Mouse (Mus musculus) neural tube, embryonic 13.5 days (tissue): ENCODE measurements at regions not wholly inside any gene's neighbourhood (a gene's known extent, or its start where the extent isn't known, plus 50 kb on each side); places are given as distances from the start of the nearest gene placed in this dataset.
A peak's percentile ranks its signal among the peaks of the same experiment; 100 is the strongest.

Experiments used
- ATAC-seq: fragments of 200-750 bp; cut with Nextera tagmentation; 2 replicates; pipeline ENCODE4 v1.8.0; 2017; ENCODE audit warnings: low read depth, mild to moderate bottlenecking, moderate TSS enrichment, moderate library complexity
- H3K27ac ChIP-seq: fragments of 300-500 bp; sonication (generic); replicated peaks from 2 replicates; pipeline ENCODE4 v1.5.1; 2015; ENCODE audit warnings: moderate library complexity, mild to moderate bottlenecking, inconsistent platforms
- H3K27me3 ChIP-seq: fragments of 300-500 bp; sonication (generic); 2 replicates; pipeline ENCODE4 v1.6.1; 2015; ENCODE audit warnings: mild to moderate bottlenecking, inconsistent platforms
- H3K36me3 ChIP-seq: fragments of 300-500 bp; sonication (generic); 2 replicates; pipeline ENCODE4 v1.6.1; 2015; ENCODE audit warnings: mild to moderate bottlenecking, inconsistent platforms
- H3K4me1 ChIP-seq: fragments of 300-500 bp; sonication (generic); replicated peaks from 2 replicates; pipeline ENCODE4 v1.6.1; 2015; ENCODE audit warnings: inconsistent platforms
- H3K4me2 ChIP-seq: fragments of 300-500 bp; sonication (generic); 2 replicates; pipeline ENCODE4 v1.6.1; 2015; ENCODE audit warnings: inconsistent platforms, mild to moderate bottlenecking, moderate library complexity
- H3K4me3 ChIP-seq: fragments of 300-500 bp; sonication (generic); 2 replicates; pipeline ENCODE4 v1.5.1; 2015; ENCODE audit warnings: mild to moderate bottlenecking, inconsistent platforms
- H3K9ac ChIP-seq: fragments of 300-500 bp; sonication (generic); 2 replicates; pipeline ENCODE4 v1.6.1; 2015; ENCODE audit warnings: moderate library complexity, mild to moderate bottlenecking, inconsistent platforms
- H3K9me3 ChIP-seq: fragments of 300-500 bp; sonication (generic); 2 replicates; pipeline ENCODE4 v1.6.1; 2016; ENCODE audit warnings: inconsistent platforms
- WGBS: fragments of 180-500 bp; shearing (Covaris S2); methylation state at CpG from one replicate; pipeline ENCODE4 v1.1.7; 2015; 5-methylcytosine and 5-hydroxymethylcytosine counted together

DNA sequence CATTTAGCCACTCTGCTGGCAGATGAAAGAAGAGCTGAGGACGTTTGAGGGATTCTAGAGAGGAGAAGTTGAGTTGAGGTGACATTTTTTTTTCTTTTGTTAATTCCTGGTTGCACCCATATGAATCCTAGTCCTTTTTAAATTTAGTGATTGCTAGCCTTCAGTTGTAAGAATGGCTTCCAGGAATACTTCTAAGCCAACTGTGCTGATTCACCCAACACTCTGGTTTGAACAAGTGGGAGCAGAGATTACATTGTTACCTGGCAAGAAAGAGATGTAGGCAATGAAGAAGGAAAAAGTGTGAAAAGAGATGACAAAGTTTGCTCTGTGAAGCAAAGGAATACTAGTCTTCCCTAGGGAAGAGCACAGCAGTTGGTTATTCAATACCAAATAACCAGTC lies 261.1 kb upstream of the Kcnq5 start:
- H3K4me3 ChIP-seq: no peak overlapping the region
- H3K27me3 ChIP-seq: no peaks in the 10 kb centered on the region
- H3K4me2 ChIP-seq: no peak overlapping the region
- H3K27ac ChIP-seq: no peak overlapping the region
- no peak for ATAC-seq
- H3K4me1 ChIP-seq: no peaks in the 10 kb centered on the region
- H3K9me3 ChIP-seq: no peaks in the 10 kb centered on the region
- 55% methylated on average over 1 of the region's 1 CpGs for WGBS
- no peaks in the 10 kb centered on the region for H3K36me3 ChIP-seq
- H3K9ac ChIP-seq: no peak overlapping the region

DNA sequence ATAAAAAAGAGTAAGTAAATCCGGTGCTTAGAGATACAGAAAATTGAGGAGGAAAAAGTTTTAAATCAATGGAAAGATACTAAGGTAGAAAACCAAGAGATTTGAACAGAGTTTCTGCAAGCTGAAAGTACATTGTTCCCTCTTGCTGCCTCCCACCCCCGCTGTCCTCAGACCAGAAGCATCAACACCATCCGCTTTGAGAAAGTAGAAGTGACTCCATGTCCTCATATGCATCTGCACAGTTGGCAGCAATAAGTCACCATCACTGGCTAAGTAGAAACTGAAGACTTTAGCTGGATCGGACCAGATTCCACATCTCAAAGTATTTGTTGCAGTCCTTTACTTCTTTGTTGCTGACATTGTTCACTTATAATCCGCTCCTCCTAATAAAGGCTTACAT lies 250.1 kb upstream of the Kcnq5 start:
- WGBS: 93% methylated on average over 5 of the region's 5 CpGs
- no peak for ATAC-seq
- Histone ChIP-seq H3K27me3 (no peaks in the 10 kb centered on the region), H3K4me3 (no peak overlapping the region), H3K9ac (no peak overlapping the region), H3K4me1 (no peaks in the 10 kb centered on the region), H3K27ac (no peak overlapping the region), H3K4me2 (no peak overlapping the region), H3K36me3 (no peaks in the 10 kb centered on the region), H3K9me3 (no peaks in the 10 kb centered on the region)

DNA sequence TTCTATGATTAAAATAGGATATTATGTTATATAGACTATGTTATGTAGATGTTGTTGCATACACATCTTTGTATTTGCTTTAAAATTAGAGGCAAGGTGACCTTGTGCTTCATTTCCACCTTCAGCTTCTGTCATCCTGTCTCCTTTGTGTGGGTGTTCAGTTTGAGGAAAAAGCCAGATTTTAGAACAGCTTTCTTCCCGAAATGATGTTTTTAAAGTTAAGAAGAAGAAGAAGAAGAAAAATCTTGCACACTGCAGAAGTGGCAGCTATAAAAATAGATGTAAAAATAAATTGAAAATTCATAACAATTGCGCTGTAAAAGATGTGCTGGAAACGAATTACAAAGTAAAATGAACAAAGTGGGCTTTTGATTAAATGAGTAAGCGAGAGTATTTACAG lies 249.5 kb upstream of the Kcnq5 start:
- 90% methylated on average over 4 of the region's 4 CpGs for WGBS
- H3K27me3 ChIP-seq: no peaks in the 10 kb centered on the region
- no peaks in the 10 kb centered on the region for H3K4me1 ChIP-seq
- no peaks in the 10 kb centered on the region for H3K9me3 ChIP-seq
- H3K36me3 ChIP-seq: no peaks in the 10 kb centered on the region
- H3K27ac ChIP-seq: no peak overlapping the region
- no peak overlapping the region for H3K4me2 ChIP-seq
- H3K4me3 ChIP-seq: no peak overlapping the region
- ATAC-seq: no peak
- no peak overlapping the region for H3K9ac ChIP-seq

DNA sequence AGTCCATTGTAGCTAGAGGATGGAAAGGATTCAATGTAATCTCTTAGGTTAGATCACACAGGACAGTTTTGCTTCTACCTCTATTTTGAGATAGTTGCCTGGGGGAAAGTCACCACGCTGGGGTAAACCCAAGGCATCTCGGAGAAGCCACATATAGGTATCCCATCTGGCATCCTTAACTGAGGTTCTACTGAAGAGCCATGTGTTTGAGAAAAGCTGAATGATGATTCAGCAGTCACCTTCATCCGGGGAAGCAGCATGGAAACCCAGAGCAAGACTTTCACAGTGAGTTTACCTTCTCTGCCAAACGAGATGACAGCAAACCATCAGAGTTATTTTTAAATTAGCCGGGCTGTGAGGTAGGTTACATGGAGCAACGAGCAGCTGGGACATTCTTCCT lies 248.9 kb upstream of the Kcnq5 start:
- H3K4me2 ChIP-seq: no peak overlapping the region
- H3K9ac ChIP-seq: no peak overlapping the region
- ATAC-seq: no peak
- no peak overlapping the region for H3K4me3 ChIP-seq
- H3K27ac ChIP-seq: no peak overlapping the region
- H3K4me1 ChIP-seq: no peaks in the 10 kb centered on the region
- no peaks in the 10 kb centered on the region for H3K27me3 ChIP-seq
- H3K36me3 ChIP-seq: no peaks in the 10 kb centered on the region
- no peaks in the 10 kb centered on the region for H3K9me3 ChIP-seq
- WGBS: 90% methylated on average over 6 of the region's 6 CpGs

DNA sequence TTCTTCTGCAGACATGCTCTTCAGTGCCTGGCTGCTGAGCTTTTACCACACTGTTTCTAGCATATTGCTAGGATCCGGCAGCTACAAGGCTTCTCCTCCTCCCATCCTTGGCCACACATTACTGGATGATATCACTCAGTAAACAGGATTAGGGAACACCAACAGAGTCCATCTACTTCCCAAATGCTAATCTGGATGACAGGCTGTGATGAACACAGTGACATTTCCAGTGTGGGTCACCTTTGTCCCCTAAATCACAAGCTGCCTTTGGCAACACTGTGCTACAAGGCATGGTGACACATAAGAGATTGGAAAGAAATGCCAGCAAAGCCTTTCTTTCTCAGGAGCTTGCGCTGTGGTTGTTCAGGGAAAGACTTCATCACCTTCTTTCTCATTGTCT lies 246.5 kb upstream of the Kcnq5 start:
- Histone ChIP-seq H3K4me3 (no peak overlapping the region), H3K4me2 (no peak overlapping the region), H3K36me3 (no peaks in the 10 kb centered on the region), H3K27me3 (no peaks in the 10 kb centered on the region), H3K27ac (no peak overlapping the region), H3K4me1 (no peaks in the 10 kb centered on the region), H3K9me3 (no peaks in the 10 kb centered on the region), H3K9ac (no peak overlapping the region)
- ATAC-seq: no peak
- WGBS: 81% methylated on average over 2 of the region's 2 CpGs

DNA sequence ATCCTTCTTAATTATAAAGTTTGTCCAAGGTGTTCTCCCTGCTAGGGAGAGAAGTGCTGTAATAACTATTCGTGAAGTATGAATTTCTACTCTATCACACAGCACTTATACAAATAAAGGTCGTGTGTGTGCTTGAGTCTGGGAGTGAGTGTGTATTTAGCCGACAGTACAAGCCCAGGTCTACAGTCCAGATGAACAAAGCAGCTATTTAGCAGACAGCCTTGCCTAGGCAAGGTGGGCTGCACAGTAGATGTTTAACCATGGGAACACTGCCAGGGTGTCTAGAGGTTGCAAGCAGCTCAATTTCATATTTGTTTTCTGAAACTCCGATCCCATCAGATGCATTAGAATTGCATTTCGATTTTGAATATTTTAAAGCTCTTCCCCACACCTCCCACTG lies 245.2 kb upstream of the Kcnq5 start:
- no peak overlapping the region for H3K4me2 ChIP-seq
- no peak overlapping the region for H3K27ac ChIP-seq
- H3K9ac ChIP-seq: no peak overlapping the region
- no peaks in the 10 kb centered on the region for H3K36me3 ChIP-seq
- WGBS: 79% methylated on average over 5 of the region's 5 CpGs
- H3K4me3 ChIP-seq: no peak overlapping the region
- no peaks in the 10 kb centered on the region for H3K27me3 ChIP-seq
- H3K4me1 ChIP-seq: no peaks in the 10 kb centered on the region
- no peaks in the 10 kb centered on the region for H3K9me3 ChIP-seq
- no peak for ATAC-seq

DNA sequence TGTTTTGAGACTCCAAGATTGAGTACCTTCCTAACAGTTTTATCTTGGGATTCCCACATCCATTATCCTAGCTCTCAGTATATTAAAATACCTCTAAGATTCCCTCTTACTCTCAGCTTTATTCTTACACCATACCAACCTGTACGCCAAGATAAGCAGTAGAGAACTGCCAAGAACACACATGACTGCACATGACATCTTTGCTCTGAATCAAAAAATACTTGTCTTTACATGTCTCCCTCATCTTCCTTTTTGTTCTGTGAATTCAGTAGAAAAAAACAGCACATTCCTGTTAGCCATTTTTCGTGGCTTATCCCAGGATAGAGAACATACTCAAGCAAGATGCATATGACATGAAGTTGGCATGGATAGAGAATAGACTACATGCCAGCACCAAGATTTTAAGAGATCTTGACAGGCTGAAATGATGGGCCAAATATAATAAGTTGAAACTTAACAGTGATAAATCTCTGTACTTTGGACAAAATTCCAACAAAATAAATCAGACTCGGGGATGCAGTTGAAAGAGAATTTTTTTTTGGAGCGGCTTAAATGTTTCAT lies 206.0 kb upstream of the Kcnq5 start:
- Histone ChIP-seq H3K27ac (no peak overlapping the region), H3K4me1 (no peaks in the 10 kb centered on the region), H3K9ac (no peak overlapping the region), H3K4me3 (no peak overlapping the region), H3K4me2 (no peak overlapping the region), H3K36me3 (no peaks in the 10 kb centered on the region), H3K27me3 (no peaks in the 10 kb centered on the region), H3K9me3 (no peaks in the 10 kb centered on the region)
- no peak for ATAC-seq
- WGBS: 85% methylated on average over 4 of the region's 4 CpGs

DNA sequence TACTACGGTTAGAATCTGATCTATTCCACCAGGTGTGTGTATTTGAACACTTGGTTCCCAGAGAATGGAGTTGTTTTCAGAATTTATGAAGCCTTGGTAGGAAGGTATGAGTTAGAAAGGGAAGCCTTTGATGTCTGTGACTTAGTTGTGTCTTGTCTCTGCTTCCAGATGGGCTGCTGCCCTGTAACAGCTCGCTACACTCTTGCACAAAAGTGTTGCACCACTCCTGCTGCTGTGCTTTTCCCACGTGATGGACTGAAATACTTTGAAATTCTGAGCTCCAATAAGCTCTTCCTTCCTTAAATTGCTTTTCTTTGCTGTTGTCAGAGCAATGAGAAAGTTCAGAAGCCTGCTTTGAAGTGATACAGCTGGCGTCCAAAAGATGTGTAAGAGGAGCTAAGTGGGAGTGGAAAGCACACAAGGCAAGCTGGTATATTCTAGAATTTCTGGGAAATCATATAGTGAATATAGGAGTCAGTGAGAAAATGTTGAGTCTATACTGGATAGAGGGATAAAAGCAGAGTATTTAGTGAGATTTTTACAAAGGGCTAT lies 174.9 kb upstream of the Kcnq5 start:
- Histone ChIP-seq H3K9ac (no peak overlapping the region), H3K4me3 (no peak overlapping the region), H3K27me3 (no peaks in the 10 kb centered on the region), H3K4me1 (no peaks in the 10 kb centered on the region), H3K27ac (no peak overlapping the region), H3K4me2 (no peak overlapping the region), H3K9me3 (no peaks in the 10 kb centered on the region), H3K36me3 (no peaks in the 10 kb centered on the region)
- 73% methylated on average over 4 of the region's 4 CpGs for WGBS
- ATAC-seq: no peak

DNA sequence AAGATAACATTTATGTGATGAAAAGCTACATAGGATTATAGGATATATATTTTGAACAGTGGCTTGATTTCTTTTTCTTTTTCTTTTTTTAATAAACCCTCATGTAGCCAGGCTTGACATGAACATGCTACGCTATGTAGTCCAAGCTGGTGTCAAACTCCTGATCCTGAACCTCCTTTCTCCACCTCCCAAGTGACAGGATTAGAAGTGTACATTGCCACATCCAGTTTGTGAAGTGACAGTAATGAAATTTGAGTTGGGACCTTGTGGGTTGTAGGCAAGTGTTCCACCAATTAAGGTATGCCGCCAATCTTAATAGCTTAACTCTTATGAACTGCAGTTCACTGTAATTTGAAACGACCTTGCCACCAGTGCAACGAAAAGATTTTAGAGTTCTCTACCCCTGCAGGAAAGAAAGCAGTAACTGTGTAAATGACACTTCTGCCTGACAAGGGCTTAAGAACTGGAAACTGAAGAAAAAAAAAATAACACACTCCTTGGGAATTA lies 156.6 kb upstream of the Kcnq5 start:
- Histone ChIP-seq H3K36me3 (no peaks in the 10 kb centered on the region), H3K4me1 (no peaks in the 10 kb centered on the region), H3K27ac (no peak overlapping the region), H3K27me3 (no peaks in the 10 kb centered on the region), H3K9me3 (no peaks in the 10 kb centered on the region), H3K9ac (no peak overlapping the region), H3K4me3 (no peak overlapping the region), H3K4me2 (no peak overlapping the region)
- 76% methylated on average over 4 of the region's 4 CpGs for WGBS
- ATAC-seq: no peak

DNA sequence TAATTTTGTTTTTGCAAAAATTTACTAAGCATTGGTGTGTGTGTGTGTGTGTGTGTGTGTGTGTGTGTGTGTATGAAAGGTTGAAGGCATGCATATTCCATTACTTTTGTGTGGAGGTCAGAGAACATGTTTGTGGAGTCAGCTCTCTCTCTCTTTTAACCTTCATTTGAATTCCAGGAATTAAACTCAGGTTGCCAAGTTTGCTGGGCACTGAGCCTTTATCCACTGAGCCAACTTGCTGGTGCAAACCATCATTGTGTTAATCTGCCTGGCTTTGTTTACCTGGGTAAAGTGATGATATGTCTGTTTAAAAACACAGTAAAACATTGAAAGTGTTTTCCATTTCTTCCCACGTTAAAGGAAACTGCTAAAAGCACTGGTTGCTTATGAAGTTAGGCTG lies 154.7 kb upstream of the Kcnq5 start:
- H3K27ac ChIP-seq: no peak overlapping the region
- no peak for ATAC-seq
- no peaks in the 10 kb centered on the region for H3K9me3 ChIP-seq
- no peaks in the 10 kb centered on the region for H3K36me3 ChIP-seq
- no peaks in the 10 kb centered on the region for H3K4me1 ChIP-seq
- WGBS: 86% methylated on average over 1 of the region's 1 CpGs
- no peak overlapping the region for H3K9ac ChIP-seq
- H3K27me3 ChIP-seq: no peaks in the 10 kb centered on the region
- no peak overlapping the region for H3K4me3 ChIP-seq
- H3K4me2 ChIP-seq: no peak overlapping the region

DNA sequence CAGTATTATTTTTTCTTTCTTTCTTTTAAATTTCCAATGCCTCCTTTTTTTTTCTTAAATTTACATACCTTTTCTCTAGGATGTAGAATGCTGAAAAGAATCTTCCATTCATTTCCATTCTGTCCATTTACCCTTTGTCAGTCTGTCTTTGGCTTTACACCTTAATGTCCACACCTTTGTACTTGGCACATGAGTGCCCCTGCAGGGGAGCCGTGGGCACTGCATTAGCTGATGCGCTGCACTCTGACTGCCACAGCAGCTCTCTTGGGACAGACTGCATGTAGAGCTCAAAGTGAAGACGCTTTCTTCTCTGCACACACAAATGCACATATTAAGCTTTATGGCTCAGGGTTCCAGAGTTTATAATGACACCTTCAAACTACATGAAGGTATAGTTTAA lies 143.8 kb upstream of the Kcnq5 start:
- Histone ChIP-seq H3K4me1 (no peaks in the 10 kb centered on the region), H3K27ac (no peak overlapping the region), H3K36me3 (no peaks in the 10 kb centered on the region), H3K9me3 (no peaks in the 10 kb centered on the region), H3K27me3 (no peaks in the 10 kb centered on the region), H3K9ac (no peak overlapping the region), H3K4me3 (no peak overlapping the region), H3K4me2 (no peak overlapping the region)
- ATAC-seq: no peak
- 44% methylated on average over 3 of the region's 3 CpGs for WGBS

DNA sequence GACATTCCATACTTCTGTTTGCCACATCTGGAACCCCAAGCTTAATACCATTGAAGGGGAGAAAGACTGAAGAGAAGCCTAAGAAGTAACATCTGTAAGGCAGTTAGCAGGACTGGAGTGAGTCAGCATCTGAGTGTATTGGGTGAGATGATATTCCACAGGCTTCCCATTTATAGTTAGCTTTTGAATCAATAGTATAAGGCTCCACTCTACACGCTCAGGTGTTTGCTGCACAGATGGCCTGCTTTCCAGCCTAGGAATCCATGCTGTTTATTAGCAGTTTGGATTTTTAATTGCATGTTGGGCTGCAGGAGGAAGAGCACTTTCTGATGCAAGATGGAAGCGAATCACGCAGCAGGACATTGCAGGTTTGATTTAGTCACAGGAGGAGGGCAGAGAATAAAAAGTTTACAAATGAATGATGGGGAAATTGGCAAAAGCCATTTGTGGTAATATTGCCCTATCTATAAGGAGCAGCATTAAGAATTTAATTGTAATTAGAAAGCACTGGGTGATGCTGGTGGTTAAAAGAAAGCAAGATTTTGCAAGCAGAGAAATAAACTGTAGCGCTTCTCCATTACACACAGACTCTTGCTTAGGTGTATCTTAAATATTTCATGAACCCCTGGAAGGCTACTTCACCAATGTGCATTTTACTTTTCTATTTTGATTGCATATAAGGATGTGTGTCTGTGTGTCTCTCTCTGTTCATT lies 109.8 kb upstream of the Kcnq5 start:
- H3K4me2 ChIP-seq: no peak overlapping the region

DNA sequence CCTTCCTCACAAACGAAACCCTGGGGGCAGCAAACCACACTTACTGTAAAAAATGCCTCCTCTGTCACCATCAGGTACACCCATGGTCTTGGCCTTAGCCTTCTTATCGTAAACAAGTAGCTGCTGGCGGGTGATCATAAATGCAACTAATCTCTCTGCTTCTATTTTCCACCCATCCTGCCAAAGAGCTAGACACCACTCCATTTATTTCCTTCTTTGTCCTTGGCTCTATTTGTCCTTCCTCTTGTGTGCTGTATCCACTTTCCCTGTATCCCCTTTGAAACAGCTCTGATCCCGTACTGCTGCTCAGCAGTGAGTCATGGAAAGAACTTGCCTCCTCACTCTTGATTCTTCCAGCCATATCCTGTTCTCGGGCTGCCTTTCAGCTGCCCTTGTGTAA lies 108.3 kb upstream of the Kcnq5 start:
- Histone ChIP-seq H3K36me3 (no peaks in the 10 kb centered on the region), H3K27me3 (no peaks in the 10 kb centered on the region), H3K4me1 (no peaks in the 10 kb centered on the region), H3K9ac (no peak overlapping the region), H3K27ac (no peak overlapping the region), H3K9me3 (no peaks in the 10 kb centered on the region), H3K4me2 (no peak overlapping the region), H3K4me3 (no peak overlapping the region)
- WGBS: 73% methylated on average over 5 of the region's 5 CpGs
- no peak for ATAC-seq

More for the DNA sequence above, 109.8 kb upstream of the Kcnq5 start:
- no peaks in the 10 kb centered on the region for H3K9me3 ChIP-seq
- H3K4me3 ChIP-seq: no peak overlapping the region
- no peak overlapping the region for H3K9ac ChIP-seq
- H3K27me3 ChIP-seq: no peaks in the 10 kb centered on the region
- no peaks in the 10 kb centered on the region for H3K36me3 ChIP-seq
- peak; percentile 61; the same call in 1 of the 2 replicates for ATAC-seq
- WGBS: 78% methylated on average over 4 of the region's 4 CpGs
- no peak overlapping the region for H3K27ac ChIP-seq
- H3K4me1 ChIP-seq: no peaks in the 10 kb centered on the region
